Mouse (Mus musculus) heart, adult 2 months (tissue): ENCODE data around the gene F3.

Experiments
- CTCF ChIP-seq: fragments of 200-600 bp; IDR thresholded peaks from 2 replicates; pipeline ENCODE4 v1.8.1; 2022; ENCODE audit warnings: antibody characterized with exemption, mild to moderate bottlenecking, moderate library complexity
- EP300 ChIP-seq: fragments of 200-500 bp; IDR thresholded peaks from 2 replicates; pipeline ENCODE4 v1.6.1; 2011; ENCODE audit warnings: low read depth, low read length, control low read depth; ENCODE audit not compliant: insufficient read depth
- POLR2A ChIP-seq: fragments of 200-500 bp; IDR thresholded peaks from 2 replicates; pipeline ENCODE4 v1.6.1; 2011; ENCODE audit warnings: mild to moderate bottlenecking, low read depth, low read length, control low read depth; ENCODE audit not compliant: insufficient read depth

GRCm38 (mm10) chr3:121713151-121713701 lies 10.1 kb upstream of the F3 start:
- TF ChIP-seq CTCF (no peak), POLR2A (no peak), EP300 (no peak)
